ENCODE assay signal across 9 mouse cellular contexts in the genomic region with DNA sequence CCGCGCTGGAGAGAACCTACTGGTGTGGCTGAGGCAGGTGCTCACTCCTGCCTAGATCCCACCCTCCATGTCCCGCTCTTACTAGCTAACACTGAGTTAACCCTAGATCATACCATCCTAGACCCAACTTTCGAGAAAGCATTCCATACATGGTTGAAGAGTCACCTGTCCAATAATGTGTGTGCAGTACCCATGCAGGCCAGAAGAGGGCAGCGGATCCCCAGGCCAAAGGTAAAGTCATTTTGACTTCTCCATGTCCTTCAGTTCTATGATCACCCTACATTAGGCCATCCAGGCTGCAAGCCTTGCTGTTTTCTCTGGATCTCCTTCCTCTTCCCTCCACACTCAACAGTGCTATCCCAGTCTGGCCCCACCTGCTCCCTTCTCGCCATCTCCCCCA. TPM values are rescaled to one million over a fixed set of nuclear protein-coding genes. Genes with fewer than 3 reads are reported as not detected.
DNase-seq lines count a peak whose midpoint lies in the region; ATAC-seq and TF ChIP-seq lines count a peak whose summit lies in the region.
"Had no signal": no experiment of that assay in that cellular context is flagged by ENCODE, and none has a peak within 500 bp of the region (broad histone marks: within the 10 kb centered on the region; RNA-seq: fewer than 3 reads in every experiment).

No protein-coding gene starts in this region.

- H3K9me3 ChIP-seq in kidney, embryonic 16.5 days (ENCODE audit: low read length): no peaks in the 10 kb centered on the region

- H3K27ac ChIP-seq in gastrocnemius, adult 2 months: no peak overlapping the region
- H3K27ac ChIP-seq in kidney, embryonic 16.5 days (ENCODE audit: low read length): no peak overlapping the region

- peak; percentile 95 for TF ChIP-seq CTCF in gastrocnemius, adult 2 months (IDR thresholded peaks at IDR 0.05)

- no peaks in the 10 kb centered on the region for H3K36me3 ChIP-seq in kidney, embryonic 16.5 days (ENCODE audit: insufficient read depth, low read length)

- DNase-seq in cerebellum, adult 18-20 months: peak; percentile 26 to 43
- no peak for DNase-seq in cerebellum, adult 11-12 months
- DNase-seq in brain, adult 2 months (ENCODE audit: low read depth, low spot score): peak; percentile 45
- peak; percentile 76 for DNase-seq in gastrocnemius, adult 2 months
- peak; percentile 80 for DNase-seq in lung, postnatal 10 days
- peak; percentile 51 to 76 for DNase-seq in spleen, adult 18-20 months

- H3K4me1 ChIP-seq in kidney, embryonic 16.5 days (ENCODE audit: insufficient read depth, low read length): peaks cover 9% of the 10 kb centered on the region

- no peak overlapping the region for H3K9ac ChIP-seq in kidney, embryonic 16.5 days (replicated peaks; ENCODE audit: low read length)

- no peak overlapping the region for H3K4me2 ChIP-seq in kidney, embryonic 16.5 days (replicated peaks; ENCODE audit: low read depth, low read length)

- H3K4me3 ChIP-seq in gastrocnemius, adult 2 months: no peak overlapping the region
- H3K4me3 ChIP-seq in kidney, embryonic 16.5 days (ENCODE audit: low read length): no peak overlapping the region

- intact Hi-C loops in gastrocnemius, adult 2 months (cut with DNase I): loop anchor here (1.0 to 10.0 kb wide), 3 partner anchors 113 to 246 kb away; no protein-coding TSS in a partner anchor

- ATAC-seq in CD4-positive, CD25-positive, alpha-beta regulatory T cell, adult 4 months: peak; percentile 67
- peak; percentile 5; the same call in 1 of the 2 replicates for ATAC-seq in kidney, embryonic 16.5 days (ENCODE audit: low FRiP score, low TSS enrichment)

- no peaks in the 10 kb centered on the region for H3K27me3 ChIP-seq in kidney, embryonic 16.5 days (ENCODE audit: insufficient read depth, low read length)

- 41% methylated on average over 6 of the region's 6 CpGs for WGBS in kidney, embryonic 16.5 days

RNA-seq across cellular contexts. Expression of a gene that starts 14.9 kb away (rescaled TPM):
- under 1 TPM; 0.30 to 0.85 TPM for polyA plus RNA-seq in CD4-positive, CD25-positive, alpha-beta regulatory T cell, adult 4 months (2017; shearing (Covaris generic))
- not detected for total RNA-seq in gastrocnemius, adult 2 months (2021)
- 1.0 and 1.1 TPM in 2 replicates for polyA plus RNA-seq in kidney, embryonic 16.5 days (2015; fragmentation: Nextera tagmentation; extraction: Ambion mirVana)

RNA-seq across cellular contexts. Expression of a gene that starts 21.5 kb away (rescaled TPM):
- under 1 TPM; 0.15 to 0.32 TPM for polyA plus RNA-seq in CD4-positive, CD25-positive, alpha-beta regulatory T cell, adult 4 months (2017; shearing (Covaris generic))
- 1 to 10 TPM; 1.1 to 6.9 TPM for total RNA-seq in gastrocnemius, adult 2 months (2021)
- 0.10 and 0.17 TPM in 2 replicates for polyA plus RNA-seq in kidney, embryonic 16.5 days (2015; fragmentation: Nextera tagmentation; extraction: Ambion mirVana)
- total RNA-seq: layer of hippocampus, adult 8-10 months had no signal

RNA-seq across cellular contexts. Expression of a gene that starts 46.5 kb away (rescaled TPM):
- polyA plus RNA-seq in CD4-positive, CD25-positive, alpha-beta regulatory T cell, adult 4 months (2017; shearing (Covaris generic)): not detected
- not detected for total RNA-seq in gastrocnemius, adult 2 months (2021)
- not detected in 2 replicates for polyA plus RNA-seq in kidney, embryonic 16.5 days (2015; fragmentation: Nextera tagmentation; extraction: Ambion mirVana)
- total RNA-seq: layer of hippocampus, adult 8-10 months had no signal

RNA-seq across cellular contexts. Expression of a gene that starts 56.6 kb away (rescaled TPM):
- under 1 TPM; 0.61 to 0.63 TPM for polyA plus RNA-seq in CD4-positive, CD25-positive, alpha-beta regulatory T cell, adult 4 months (2017; shearing (Covaris generic))
- total RNA-seq in gastrocnemius, adult 2 months (2021): under 1 TPM in 1 of 2 experiments, not detected in 1; 0.22 TPM
- polyA plus RNA-seq in kidney, embryonic 16.5 days (2015; fragmentation: Nextera tagmentation; extraction: Ambion mirVana): 0.26 and 0.33 TPM in 2 replicates
